Mouse (Mus musculus): ENCODE measurements around the gene Abcb5. TPM values are rescaled to one million over a fixed set of nuclear protein-coding genes. Genes with fewer than 3 reads are reported as not detected.
A peak's percentile ranks its signal among the peaks of the same experiment; 100 is the strongest.

Gene Abcb5
- total and polyA plus RNA-seq, 2 experiments from 2014 or later, result 0.04 TPM; not detected in 1

DNA sequence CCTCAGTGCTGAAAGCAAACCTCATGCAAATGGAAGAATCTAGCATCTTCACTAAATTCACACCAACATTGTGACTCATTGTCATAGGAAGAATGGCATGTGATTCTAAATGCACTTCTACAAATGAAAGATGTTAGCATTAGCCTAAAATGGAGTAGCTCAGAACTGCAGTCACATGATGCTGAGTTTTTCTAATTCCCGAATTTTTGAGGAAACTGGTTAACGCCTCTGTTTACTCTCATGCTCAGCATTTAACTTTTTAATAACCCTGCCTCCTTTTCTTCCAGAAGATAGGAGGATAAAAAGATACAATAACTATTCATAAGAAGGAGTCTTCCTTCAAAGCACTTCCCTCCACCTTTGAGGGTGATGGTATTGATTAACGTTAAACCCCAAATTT is 121.4 kb downstream of the Abcb5 start:
- peaks cover 62% of the 10 kb centered on the region for H3K27me3 ChIP-seq (ENCODE audit: insufficient read depth, low read length)

DNA sequence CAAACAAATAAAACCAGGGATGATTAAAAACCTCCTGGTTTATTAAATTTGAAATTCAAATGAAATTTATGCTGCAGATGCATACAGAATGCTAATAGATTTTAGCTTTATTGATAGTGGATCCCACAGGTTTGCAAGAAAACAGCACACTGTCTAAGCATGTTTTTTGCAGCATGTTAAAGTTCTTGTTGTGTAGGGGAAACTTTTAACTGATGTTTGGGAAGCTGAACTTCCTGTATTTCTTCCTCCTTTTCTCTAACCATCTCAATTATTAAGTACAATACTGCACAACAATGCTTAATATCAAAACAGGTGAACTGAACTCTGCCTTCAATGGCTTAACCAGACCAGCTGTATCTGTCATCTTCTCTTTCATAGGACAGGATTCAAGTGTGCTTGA is 122.1 kb downstream of the Abcb5 start:
- H3K36me3 ChIP-seq (ENCODE audit: insufficient read depth), result no peaks in the 10 kb centered on the region
- peaks cover 67% of the 10 kb centered on the region for H3K27me3 ChIP-seq (ENCODE audit: insufficient read depth, low read length)
- no peak for TF ChIP-seq CTCF (IDR thresholded peaks at IDR 0.05; ENCODE audit: low read depth)
- no peaks in the 10 kb centered on the region for H3K9me3 ChIP-seq (ENCODE audit: low read length)
- DNase-seq (no peak), ATAC-seq (no peak)
- no peak overlapping the region for H3K27ac ChIP-seq (ENCODE audit: low read depth, low read length)
- no peaks in the 10 kb centered on the region for H3K4me1 ChIP-seq (ENCODE audit: insufficient read depth)
- no peak overlapping the region for H3K4me2 ChIP-seq (ENCODE audit: low read depth)
- no peak overlapping the region for H3K4me3 ChIP-seq (ENCODE audit: low read depth, low read length)
- H3K9ac ChIP-seq, result no peak overlapping the region

More for the DNA sequence above, 121.4 kb downstream of the Abcb5 start:
- no peaks in the 10 kb centered on the region for H3K4me1 ChIP-seq (ENCODE audit: insufficient read depth)
- ATAC-seq, result no peak
- no peak for TF ChIP-seq CTCF (IDR thresholded peaks at IDR 0.05; ENCODE audit: low read depth)
- DNase-seq, result no peak
- H3K4me2 ChIP-seq (ENCODE audit: low read depth), result no peak overlapping the region
- no peak overlapping the region for H3K9ac ChIP-seq
- no peaks in the 10 kb centered on the region for H3K36me3 ChIP-seq (ENCODE audit: insufficient read depth)
- no peak overlapping the region for H3K4me3 ChIP-seq (ENCODE audit: low read depth, low read length)
- no peaks in the 10 kb centered on the region for H3K9me3 ChIP-seq (ENCODE audit: low read length)
- H3K27ac ChIP-seq (ENCODE audit: low read depth, low read length), result no peak overlapping the region
- WGBS, result 40% methylated on average over 3 of the region's 3 CpGs

- peak overlapping the region; percentile 17 for H3K4me3 ChIP-seq (ENCODE audit: low read depth, low read length)
- peaks cover 76% of the 10 kb centered on the region for H3K27me3 ChIP-seq (ENCODE audit: insufficient read depth, low read length)
- no peaks in the 10 kb centered on the region for H3K9me3 ChIP-seq (ENCODE audit: low read length)
- H3K4me2 ChIP-seq (ENCODE audit: low read depth), result peak overlapping the region; percentile 47
- no peak for TF ChIP-seq CTCF (IDR thresholded peaks at IDR 0.05; ENCODE audit: low read depth)
- no peaks in the 10 kb centered on the region for H3K4me1 ChIP-seq (ENCODE audit: insufficient read depth)
- no peaks in the 10 kb centered on the region for H3K36me3 ChIP-seq (ENCODE audit: insufficient read depth)
- 4% methylated on average over 33 of the region's 33 CpGs for WGBS
- DNase-seq, result peak; percentile 56
- H3K27ac ChIP-seq (ENCODE audit: low read depth, low read length), result no peak overlapping the region
- ATAC-seq, result peak; percentile 50
- no peak overlapping the region for H3K9ac ChIP-seq
Measured at GRCm38 (mm10) chr12:118842671-118843411, 123.4 kb downstream of the Abcb5 start.

DNA sequence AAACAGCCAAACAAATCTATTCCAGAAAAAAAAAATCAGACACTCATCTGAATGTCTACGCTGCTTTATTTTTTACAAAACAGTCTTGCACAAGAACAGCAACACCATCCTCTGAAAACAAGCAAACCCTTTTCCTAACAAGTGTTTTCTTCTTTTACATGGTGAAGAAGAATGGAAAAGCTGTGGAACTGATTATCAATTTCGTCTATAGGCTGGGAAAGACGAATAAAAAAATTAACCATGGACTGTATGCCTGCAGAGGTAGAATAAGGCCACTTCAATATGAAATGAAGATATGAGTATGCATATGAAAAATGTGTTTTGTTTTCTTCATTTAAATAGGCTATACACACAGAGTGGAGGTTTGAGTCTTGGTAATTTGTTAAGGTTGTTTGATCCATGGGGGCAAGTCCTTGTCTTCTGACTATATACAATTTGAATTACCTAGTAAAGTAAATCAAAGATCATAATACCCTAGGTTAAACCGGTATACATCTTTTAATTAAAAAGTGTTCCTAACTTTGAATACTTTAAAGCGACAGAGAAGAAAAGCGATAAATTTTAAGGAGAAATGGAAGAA is 124.2 kb downstream of the Abcb5 start:
- Histone ChIP-seq H3K27me3 (ENCODE audit: insufficient read depth, low read length) (peaks cover 77% of the 10 kb centered on the region), H3K9ac (no peak overlapping the region), H3K4me3 (ENCODE audit: low read depth, low read length) (no peak overlapping the region), H3K9me3 (ENCODE audit: low read length) (no peaks in the 10 kb centered on the region), H3K4me1 (ENCODE audit: insufficient read depth) (peaks cover 4% of the 10 kb centered on the region; the same call in 1 of the 2 replicates), H3K4me2 (ENCODE audit: low read depth) (no peak overlapping the region), H3K36me3 (ENCODE audit: insufficient read depth) (no peaks in the 10 kb centered on the region), H3K27ac (ENCODE audit: low read depth, low read length) (no peak overlapping the region)
- DNase-seq (peak; percentile 54), ATAC-seq (no peak)
- no peak for TF ChIP-seq CTCF (IDR thresholded peaks at IDR 0.05; ENCODE audit: low read depth)
- 30% methylated on average over 6 of the region's 6 CpGs for WGBS

- Histone ChIP-seq H3K4me1 (ENCODE audit: insufficient read depth) (peaks cover 8% of the 10 kb centered on the region; the same call in 1 of the 2 replicates), H3K9me3 (ENCODE audit: low read length) (no peaks in the 10 kb centered on the region), H3K4me2 (ENCODE audit: low read depth) (no peak overlapping the region), H3K4me3 (ENCODE audit: low read depth, low read length) (no peak overlapping the region), H3K9ac (no peak overlapping the region), H3K36me3 (ENCODE audit: insufficient read depth) (no peaks in the 10 kb centered on the region), H3K27me3 (ENCODE audit: insufficient read depth, low read length) (peaks cover 75% of the 10 kb centered on the region), H3K27ac (ENCODE audit: low read depth, low read length) (no peak overlapping the region)
- peak; percentile 60 for DNase-seq
- 17% methylated on average over 5 of the region's 5 CpGs for WGBS
- ATAC-seq, result no peak
- no peak for TF ChIP-seq CTCF (IDR thresholded peaks at IDR 0.05; ENCODE audit: low read depth)
Measured at GRCm38 (mm10) chr12:118841381-118841922, 124.8 kb downstream of the Abcb5 start.

DNA sequence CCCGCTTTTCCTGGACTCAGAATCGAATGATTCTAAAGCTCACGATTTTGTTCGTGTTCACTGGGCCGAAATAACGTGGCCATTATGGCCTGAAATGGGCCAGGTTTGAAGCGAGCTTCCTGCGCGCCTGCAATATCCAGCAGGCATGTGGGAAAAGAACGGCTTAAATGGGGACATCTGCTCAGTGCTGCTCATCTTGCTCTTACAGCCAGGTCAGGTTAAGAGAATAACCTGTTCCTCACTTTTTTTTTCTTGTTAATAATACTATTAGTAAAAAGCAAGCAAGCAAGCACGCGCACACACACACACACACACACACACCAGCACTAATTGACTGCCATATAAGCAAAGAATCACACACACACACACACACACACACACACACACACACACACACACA is 125.4 kb downstream of the Abcb5 start:
- Histone ChIP-seq H3K4me3 (ENCODE audit: low read depth, low read length) (no peak overlapping the region), H3K27me3 (ENCODE audit: insufficient read depth, low read length) (peaks cover 75% of the 10 kb centered on the region), H3K4me2 (ENCODE audit: low read depth) (0 out of 2 replicates have a peak overlapping the region, but pooled peaks have one; percentile 15), H3K9ac (no peak overlapping the region), H3K4me1 (ENCODE audit: insufficient read depth) (peaks cover 8% of the 10 kb centered on the region; the same call in 1 of the 2 replicates), H3K27ac (ENCODE audit: low read depth, low read length) (no peak overlapping the region), H3K9me3 (ENCODE audit: low read length) (no peaks in the 10 kb centered on the region), H3K36me3 (ENCODE audit: insufficient read depth) (no peaks in the 10 kb centered on the region)
- no peak for ATAC-seq
- peak; percentile 45 for DNase-seq
- 3% methylated on average over 12 of the region's 12 CpGs for WGBS
- TF ChIP-seq CTCF (IDR thresholded peaks at IDR 0.05; ENCODE audit: low read depth), result no peak

DNA sequence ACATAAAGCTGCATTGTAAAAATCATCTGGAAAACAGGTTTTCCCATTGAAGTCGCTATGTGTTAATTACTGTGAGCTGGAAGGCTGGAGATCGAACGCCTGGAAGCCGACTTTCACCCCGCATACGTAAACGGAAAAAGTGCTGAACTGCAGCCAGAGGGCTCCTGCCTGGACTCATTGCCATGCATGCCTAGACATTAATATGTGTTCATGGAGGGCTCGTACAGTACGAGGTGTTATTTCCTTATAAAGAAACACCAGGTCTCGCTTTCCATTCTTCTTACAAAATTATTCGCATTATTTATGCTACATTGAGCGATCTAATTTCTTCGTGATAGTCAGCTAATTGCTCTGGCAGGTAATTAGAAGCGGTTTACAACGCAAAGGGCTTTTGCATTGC is 125.9 kb downstream of the Abcb5 start:
- ATAC-seq (no peak), DNase-seq (peak; percentile 70)
- Histone ChIP-seq H3K9ac (no peak overlapping the region), H3K4me2 (ENCODE audit: low read depth) (0 out of 2 replicates have a peak overlapping the region, but pooled peaks have one; percentile 15), H3K4me3 (ENCODE audit: low read depth, low read length) (no peak overlapping the region), H3K9me3 (ENCODE audit: low read length) (no peaks in the 10 kb centered on the region), H3K27ac (ENCODE audit: low read depth, low read length) (no peak overlapping the region), H3K4me1 (ENCODE audit: insufficient read depth) (peaks cover 8% of the 10 kb centered on the region; the same call in 1 of the 2 replicates), H3K27me3 (ENCODE audit: insufficient read depth, low read length) (peaks cover 73% of the 10 kb centered on the region), H3K36me3 (ENCODE audit: insufficient read depth) (no peaks in the 10 kb centered on the region)
- WGBS, result 2% methylated on average over 15 of the region's 15 CpGs
- no peak for TF ChIP-seq CTCF (IDR thresholded peaks at IDR 0.05; ENCODE audit: low read depth)

Measured in forebrain, postnatal 0 days (tissue).